Mouse (Mus musculus): ENCODE measurements around the gene Map3k11.

DNA sequence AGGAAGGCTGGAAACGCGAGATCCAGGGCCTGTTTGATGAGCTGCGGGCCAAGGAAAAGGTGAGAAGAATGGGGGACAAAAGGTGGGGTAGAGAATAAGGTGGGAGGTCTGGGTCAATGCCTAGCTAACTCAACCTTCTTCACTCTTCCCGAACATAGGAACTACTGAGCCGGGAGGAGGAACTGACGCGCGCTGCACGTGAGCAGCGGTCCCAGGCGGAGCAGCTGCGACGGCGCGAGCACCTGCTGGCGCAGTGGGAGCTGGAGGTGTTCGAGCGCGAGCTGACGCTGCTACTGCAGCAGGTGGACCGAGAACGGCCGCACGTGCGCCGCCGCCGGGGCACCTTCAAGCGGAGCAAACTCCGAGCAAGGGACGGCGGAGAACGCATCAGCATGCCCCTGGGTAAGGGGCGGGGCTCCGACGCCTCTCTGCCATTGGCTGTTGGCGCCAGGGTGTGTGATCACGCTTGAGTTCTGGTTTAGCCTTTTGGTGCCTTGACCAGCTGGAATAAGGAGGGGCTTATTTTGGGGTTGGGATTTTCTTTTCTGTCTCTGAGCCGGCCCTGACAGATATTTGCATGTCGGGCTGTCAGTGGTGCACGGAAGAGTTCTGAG lies 7.4 kb downstream of the Map3k11 start:
- TF ChIP-seq CTCF (IDR thresholded peaks at IDR 0.05; ENCODE audit: low read depth) = no peak
- TF ChIP-seq EP300 (optimal IDR thresholded peaks at IDR 0.05) = no peak

All from stomach, postnatal 0 days (tissue).